Mouse (Mus musculus) neural tube, postnatal 0 days (tissue): Measurements from ENCODE around the gene Naalad2. TPM values are rescaled to one million over a fixed set of nuclear protein-coding genes. Genes with fewer than 3 reads are reported as not detected.

ENCODE experiments used
- polyA plus RNA-seq: library from polyadenylated mRNA; unstranded; fragments of >200 nt; fragmentation: Nextera tagmentation; extraction: Ambion mirVana; gene quantifications from 2 replicates; pipeline ENCODE4 v1.2.1, GENCODE M21; 2015

Gene Naalad2
- polyA plus RNA-seq = 0.93 and 1.2 TPM in 2 replicates

GRCm38 (mm10) chr9:18402895-18403294 lies at the start of gene Naalad2:
Gene Naalad2, minus strand, starts transcription at chr9:18402995.

GRCm38 (mm10) chr9:18430354-18430753 lies 27.6 kb upstream of the Naalad2 start, which contains the start of gene Mbd3l2:
Gene Mbd3l2, plus strand, starts transcription at chr9:18430654.

GRCm38 (mm10) chr9:18404118-18404517 lies 1.3 kb upstream of the Naalad2 start, which contains the start of gene Ubtfl1:
Gene Ubtfl1, plus strand, starts transcription at chr9:18404418.

GRCm38 (mm10) chr9:18291571-18292429 lies 111.0 kb downstream of the Naalad2 start, which contains the start of gene Chordc1:
Gene Chordc1, plus strand, starts transcription at chr9:18292125.

Other genes starting within 250 kb of the Naalad2 start
- gene Chordc1, start 110.9 kb downstream of the Naalad2 start, polyA plus RNA-seq = 75.6 and 83.6 TPM in 2 replicates
- not detected in 2 replicates for gene Ubtfl1, start 1.4 kb upstream of the Naalad2 start, polyA plus RNA-seq
- not detected in 2 replicates for gene Mbd3l2, start 27.7 kb upstream of the Naalad2 start, polyA plus RNA-seq
- 12.9 and 13.2 TPM in 2 replicates for gene Zfp558, start 75.3 kb upstream of the Naalad2 start, polyA plus RNA-seq
- gene Mbd3l1, start 75.4 kb upstream of the Naalad2 start, polyA plus RNA-seq = not detected in 2 replicates